Mouse (Mus musculus) hindbrain, embryonic 11.5 days (tissue): ENCODE results near the gene Ttc28. TPM values are rescaled to one million over a fixed set of nuclear protein-coding genes. Genes with fewer than 3 reads are reported as not detected.

Experiments used
- ATAC-seq: fragments of 200-750 bp; cut with Nextera tagmentation; 2 replicates; pipeline ENCODE4 v1.8.0; 2017; ENCODE audit warnings: mild to moderate bottlenecking, moderate TSS enrichment, moderate library complexity; ENCODE audit not compliant: low FRiP score
- DNase-seq: peaks from one replicate; pipeline ENCODE4 v3.0.0-alpha.2; 2015; ENCODE audit warnings: low spot score
- H3K27ac ChIP-seq: fragments of 300-500 bp; sonication (generic); 2 replicates; pipeline ENCODE4 v1.5.1; 2014; ENCODE audit warnings: mild to moderate bottlenecking, low read depth, low read length
- H3K27me3 ChIP-seq: fragments of 300-500 bp; sonication (generic); 2 replicates; pipeline ENCODE4 v1.6.1; 2014; ENCODE audit warnings: mild to moderate bottlenecking, low read length, moderate library complexity, mixed read lengths; ENCODE audit not compliant: control insufficient read depth, insufficient read depth
- H3K36me3 ChIP-seq: fragments of 300-500 bp; sonication (generic); 2 replicates; pipeline ENCODE4 v1.6.1; 2014; ENCODE audit warnings: mild to moderate bottlenecking, low read length, moderate library complexity, mixed read lengths; ENCODE audit not compliant: control insufficient read depth, insufficient read depth
- H3K4me1 ChIP-seq: fragments of 300-500 bp; sonication (generic); replicated peaks from 2 replicates; pipeline ENCODE4 v1.6.1; 2014; ENCODE audit warnings: low read length, mixed read lengths; ENCODE audit not compliant: control insufficient read depth, insufficient read depth
- H3K4me2 ChIP-seq: fragments of 300-500 bp; sonication (generic); replicated peaks from 2 replicates; pipeline ENCODE4 v1.6.1; 2014; ENCODE audit warnings: mild to moderate bottlenecking, low read depth, low read length
- H3K4me3 ChIP-seq: fragments of 300-500 bp; sonication (generic); 2 replicates; pipeline ENCODE4 v1.5.1; 2014; ENCODE audit warnings: low read depth, low read length
- H3K9ac ChIP-seq: fragments of 300-500 bp; sonication (generic); 2 replicates; pipeline ENCODE4 v1.6.1; 2014; ENCODE audit warnings: low read depth, low read length
- H3K9me3 ChIP-seq: fragments of 300-500 bp; sonication (generic); 2 replicates; pipeline ENCODE4 v1.6.1; 2016; ENCODE audit warnings: low read length; ENCODE audit not compliant: control insufficient read depth
- WGBS: fragments of 180-500 bp; shearing (Covaris S2); extraction: QIAGEN DNeasy Blood & Tissue Kit; methylation state at CpG from one replicate; pipeline ENCODE4 v1.1.7; 2014; 5-methylcytosine and 5-hydroxymethylcytosine counted together
- polyA plus RNA-seq: library from polyadenylated mRNA; unstranded; fragments of >200 nt; fragmentation: Nextera tagmentation; extraction: Ambion mirVana; gene quantifications from 2 replicates; pipeline ENCODE4 v1.2.1, GENCODE M21; 2014

Ttc28 gene
- polyA plus RNA-seq, 1 experiment from 2014 or later, result 15.6 TPM

GRCm38 (mm10) chr5:110979011-110979860 lies 99.6 kb downstream of the Ttc28 start:
- Histone ChIP-seq H3K36me3 (no peaks in the 10 kb centered on the region), H3K4me1 (no peaks in the 10 kb centered on the region), H3K27ac (peak overlapping the region; percentile 83), H3K27me3 (no peaks in the 10 kb centered on the region), H3K4me2 (peak overlapping the region; percentile 96), H3K9ac (peak overlapping the region; percentile 66), H3K4me3 (peak overlapping the region; percentile 68), H3K9me3 (no peaks in the 10 kb centered on the region)
- WGBS, result under 1% methylated on average over 81 of the region's 104 CpGs
- DNase-seq (peak; percentile 72), ATAC-seq (peak; percentile 72)

GRCm38 (mm10) chr5:110979861-110980346 lies 100.3 kb downstream of the Ttc28 start:
- Histone ChIP-seq H3K9me3 (no peaks in the 10 kb centered on the region), H3K4me1 (no peaks in the 10 kb centered on the region), H3K36me3 (no peaks in the 10 kb centered on the region), H3K27me3 (no peaks in the 10 kb centered on the region), H3K9ac (peak overlapping the region; percentile 66), H3K4me3 (peak overlapping the region; percentile 68), H3K4me2 (peak overlapping the region; percentile 96), H3K27ac (peak overlapping the region; percentile 83)
- WGBS, result under 1% methylated on average over 14 of the region's 14 CpGs
- ATAC-seq, result 0 out of 2 replicates have a peak, but pooled peaks have one; percentile 10
- peak; percentile 66 for DNase-seq

- peak overlapping the region; percentile 66; the same call in 1 of the 2 replicates for H3K9ac ChIP-seq
- WGBS, result 69% methylated on average over 5 of the region's 5 CpGs
- DNase-seq, result peak; percentile 15
- no peaks in the 10 kb centered on the region for H3K9me3 ChIP-seq
- no peaks in the 10 kb centered on the region for H3K36me3 ChIP-seq
- peak overlapping the region; percentile 96 for H3K4me2 ChIP-seq
- 0 out of 2 replicates have a peak overlapping the region, but pooled peaks have one; percentile 47 for H3K27ac ChIP-seq
- ATAC-seq, result no peak
- H3K27me3 ChIP-seq, result no peaks in the 10 kb centered on the region
- H3K4me3 ChIP-seq, result peak overlapping the region; percentile 68
- no peaks in the 10 kb centered on the region for H3K4me1 ChIP-seq
Measured at GRCm38 (mm10) chr5:110980576-110980975, 101.0 kb downstream of the Ttc28 start.

- Histone ChIP-seq H3K4me2 (no peak overlapping the region), H3K4me1 (no peaks in the 10 kb centered on the region), H3K9me3 (no peaks in the 10 kb centered on the region), H3K36me3 (no peaks in the 10 kb centered on the region), H3K4me3 (no peak overlapping the region), H3K9ac (no peak overlapping the region), H3K27ac (no peak overlapping the region), H3K27me3 (no peaks in the 10 kb centered on the region)
- no peak for DNase-seq
- 66% methylated on average over 3 of the region's 3 CpGs for WGBS
- no peak for ATAC-seq
Measured at GRCm38 (mm10) chr5:110982436-110982835, 102.8 kb downstream of the Ttc28 start.

- no peak overlapping the region for H3K9ac ChIP-seq
- H3K9me3 ChIP-seq, result no peaks in the 10 kb centered on the region
- 86% methylated on average over 6 of the region's 6 CpGs for WGBS
- ATAC-seq (no peak), DNase-seq (no peak)
- H3K27ac ChIP-seq, result no peak overlapping the region
- no peak overlapping the region for H3K4me2 ChIP-seq
- no peaks in the 10 kb centered on the region for H3K27me3 ChIP-seq
- H3K4me3 ChIP-seq, result no peak overlapping the region
- no peaks in the 10 kb centered on the region for H3K4me1 ChIP-seq
- H3K36me3 ChIP-seq, result no peaks in the 10 kb centered on the region
Measured at GRCm38 (mm10) chr5:110984136-110984681, 104.6 kb downstream of the Ttc28 start.

GRCm38 (mm10) chr5:110996835-110997539 lies 117.4 kb downstream of the Ttc28 start:
- Histone ChIP-seq H3K9me3 (no peaks in the 10 kb centered on the region), H3K36me3 (no peaks in the 10 kb centered on the region), H3K4me3 (no peak overlapping the region), H3K4me1 (no peaks in the 10 kb centered on the region), H3K27ac (no peak overlapping the region), H3K9ac (no peak overlapping the region), H3K4me2 (no peak overlapping the region), H3K27me3 (no peaks in the 10 kb centered on the region)
- ATAC-seq, result no peak
- no peak for DNase-seq
- 92% methylated on average over 13 of the region's 13 CpGs for WGBS

GRCm38 (mm10) chr5:110997692-110998091 lies 118.1 kb downstream of the Ttc28 start:
- no peaks in the 10 kb centered on the region for H3K36me3 ChIP-seq
- H3K4me1 ChIP-seq, result no peaks in the 10 kb centered on the region
- WGBS, result 80% methylated on average over 7 of the region's 7 CpGs
- no peak overlapping the region for H3K4me2 ChIP-seq
- H3K27ac ChIP-seq, result no peak overlapping the region
- H3K9me3 ChIP-seq, result no peaks in the 10 kb centered on the region
- ATAC-seq, result no peak
- H3K27me3 ChIP-seq, result no peaks in the 10 kb centered on the region
- H3K4me3 ChIP-seq, result no peak overlapping the region
- H3K9ac ChIP-seq, result no peak overlapping the region
- DNase-seq, result no peak

- H3K4me1 ChIP-seq, result no peaks in the 10 kb centered on the region
- H3K4me2 ChIP-seq, result no peak overlapping the region
- DNase-seq (no peak), ATAC-seq (no peak)
- no peaks in the 10 kb centered on the region for H3K36me3 ChIP-seq
- no peak overlapping the region for H3K27ac ChIP-seq
- no peak overlapping the region for H3K4me3 ChIP-seq
- H3K9me3 ChIP-seq, result no peaks in the 10 kb centered on the region
- 60% methylated on average over 4 of the region's 4 CpGs for WGBS
- no peak overlapping the region for H3K9ac ChIP-seq
- no peaks in the 10 kb centered on the region for H3K27me3 ChIP-seq
Measured at GRCm38 (mm10) chr5:110998298-110998697, 118.7 kb downstream of the Ttc28 start.
